Mouse (Mus musculus) midbrain, embryonic 16.5 days (tissue): ENCODE measurements at regions not wholly inside any gene's neighbourhood (a gene's known extent, or its start where the extent isn't known, plus 50 kb on each side); places are given as distances from the start of the nearest gene placed in this dataset. TPM values are rescaled to one million over a fixed set of nuclear protein-coding genes. Genes with fewer than 3 reads are reported as not detected.

Experiments used
- ATAC-seq: fragments of 200-750 bp; cut with Nextera tagmentation; 2 replicates; pipeline ENCODE4 v1.8.0; 2017; ENCODE audit warnings: moderate TSS enrichment
- H3K27ac ChIP-seq: fragments of 300-500 bp; sonication (generic); 2 replicates; pipeline ENCODE4 v1.5.1; 2014; ENCODE audit warnings: mild to moderate bottlenecking, low read length, mixed read lengths
- H3K27me3 ChIP-seq: fragments of 300-500 bp; sonication (generic); 2 replicates; pipeline ENCODE4 v1.6.1; 2014; ENCODE audit warnings: low read depth, low read length, mixed read lengths; ENCODE audit not compliant: control insufficient read depth, insufficient read depth
- H3K36me3 ChIP-seq: fragments of 300-500 bp; sonication (generic); 2 replicates; pipeline ENCODE4 v1.6.1; 2014; ENCODE audit warnings: mild to moderate bottlenecking, low read length, moderate library complexity, mixed read lengths; ENCODE audit not compliant: control insufficient read depth, insufficient read depth
- H3K4me1 ChIP-seq: fragments of 300-500 bp; sonication (generic); 2 replicates; pipeline ENCODE4 v1.6.1; 2014; ENCODE audit warnings: mild to moderate bottlenecking, low read length, mixed read lengths; ENCODE audit not compliant: control insufficient read depth, insufficient read depth
- H3K4me2 ChIP-seq: fragments of 300-500 bp; sonication (generic); 2 replicates; pipeline ENCODE4 v1.6.1; 2014; ENCODE audit warnings: mild to moderate bottlenecking, low read length, mixed read lengths
- H3K4me3 ChIP-seq: fragments of 300-500 bp; sonication (generic); 2 replicates; pipeline ENCODE4 v1.5.1; 2014; ENCODE audit warnings: low read depth, mild to moderate bottlenecking, low read length, moderate library complexity, mixed read lengths
- H3K9ac ChIP-seq: fragments of 300-500 bp; sonication (generic); 2 replicates; pipeline ENCODE4 v1.6.1; 2014; ENCODE audit warnings: low read depth, low read length, mixed read lengths
- H3K9me3 ChIP-seq: fragments of 300-500 bp; sonication (generic); replicated peaks from 2 replicates; pipeline ENCODE4 v1.6.1; 2014; ENCODE audit warnings: mild to moderate bottlenecking, low read length, mixed read lengths; ENCODE audit not compliant: control insufficient read depth, poor library complexity, severe bottlenecking
- WGBS: fragments of 180-500 bp; shearing (Covaris S2); extraction: QIAGEN DNeasy Blood & Tissue Kit; methylation state at CpG from one replicate; pipeline ENCODE4 v1.1.7; 2014; 5-methylcytosine and 5-hydroxymethylcytosine counted together
- microRNA-seq: library from miRNA; unstranded; fragments of <30 nt; microRNA quantifications from one replicate; pipeline ENCODE4, GENCODE M21; 2017

GRCm38 (mm10) chr4:30675911-30676310, 1288.0 kb upstream of the Map3k7 start:
- Histone ChIP-seq H3K27me3 (no peaks in the 10 kb centered on the region), H3K9me3 (no peaks in the 10 kb centered on the region), H3K4me3 (no peak overlapping the region), H3K4me1 (peaks cover 6% of the 10 kb centered on the region; the same call in 1 of the 2 replicates), H3K27ac (no peak overlapping the region), H3K9ac (no peak overlapping the region), H3K4me2 (no peak overlapping the region), H3K36me3 (no peaks in the 10 kb centered on the region)
- no peak for ATAC-seq
- 28% methylated on average over 3 of the region's 3 CpGs for WGBS

GRCm38 (mm10) chr4:30677056-30677455, 1286.8 kb upstream of the Map3k7 start:
- no peak overlapping the region for H3K4me3 ChIP-seq
- ATAC-seq: peak; percentile 83; the same call in 1 of the 2 replicates
- H3K36me3 ChIP-seq: no peaks in the 10 kb centered on the region
- H3K27me3 ChIP-seq: no peaks in the 10 kb centered on the region
- no peak overlapping the region for H3K9ac ChIP-seq
- no peak overlapping the region for H3K4me2 ChIP-seq
- no peak overlapping the region for H3K27ac ChIP-seq
- 14% methylated on average over 2 of the region's 2 CpGs for WGBS
- no peaks in the 10 kb centered on the region for H3K9me3 ChIP-seq
- H3K4me1 ChIP-seq: peaks cover 6% of the 10 kb centered on the region; the same call in 1 of the 2 replicates

- Histone ChIP-seq H3K27me3 (no peaks in the 10 kb centered on the region), H3K4me1 (no peaks in the 10 kb centered on the region), H3K36me3 (no peaks in the 10 kb centered on the region), H3K4me2 (no peak overlapping the region), H3K9ac (no peak overlapping the region), H3K4me3 (no peak overlapping the region), H3K27ac (no peak overlapping the region), H3K9me3 (no peaks in the 10 kb centered on the region)
- ATAC-seq: no peak
- 78% methylated on average over 6 of the region's 6 CpGs for WGBS
Measured at GRCm38 (mm10) chr4:30682394-30682793, 1281.5 kb upstream of the Map3k7 start.

GRCm38 (mm10) chr4:30713378-30714001, 1250.4 kb upstream of the Map3k7 start:
- no peak overlapping the region for H3K4me2 ChIP-seq
- H3K9ac ChIP-seq: no peak overlapping the region
- 47% methylated on average over 3 of the region's 3 CpGs for whole genome bisulfite sequencing
- H3K27me3 ChIP-seq: no peaks in the 10 kb centered on the region
- no peak overlapping the region for H3K4me3 ChIP-seq
- no peaks in the 10 kb centered on the region for H3K9me3 ChIP-seq
- H3K4me1 ChIP-seq: no peaks in the 10 kb centered on the region
- H3K27ac ChIP-seq: no peak overlapping the region
- H3K36me3 ChIP-seq: no peaks in the 10 kb centered on the region
- ATAC-seq: no peak

Small RNA genes in the stretch of these regions (microRNA-seq; reads per million reads assigned to microRNA genes)
- gene Gm22831: not detected
